Mouse (Mus musculus) heart, embryonic 14.5 days (tissue): ENCODE results near the gene Rpl27a. TPM values are rescaled to one million over a fixed set of nuclear protein-coding genes. Genes with fewer than 3 reads are reported as not detected.

ENCODE experiments used
- ATAC-seq: fragments of 200-750 bp; cut with Nextera tagmentation; 2 replicates; pipeline ENCODE4 v1.8.0; 2017; ENCODE audit warnings: low read depth, moderate TSS enrichment; ENCODE audit not compliant: insufficient number of reproducible peaks, insufficient read depth, low FRiP score
- H3K27ac ChIP-seq, 2 experiments: fragments of 200-500 bp in 1 of 2; fragments of 300-500 bp in 1 of 2; sonication (generic) in 1 of 2; replicated peaks in 1 of 2; 2 replicates each; pipeline ENCODE4 v1.5.1; 2012 to 2014; ENCODE audit warnings: low read depth in 2 of 2, low read length in 2 of 2, control low read depth in 1 of 2, mild to moderate bottlenecking in 1 of 2, mixed read lengths in 1 of 2; ENCODE audit not compliant: control insufficient read depth in 1 of 2, insufficient read depth in 1 of 2
- H3K27me3 ChIP-seq: fragments of 300-500 bp; sonication (generic); 2 replicates; pipeline ENCODE4 v1.6.1; 2014; ENCODE audit warnings: mild to moderate bottlenecking, low read length, control low read depth; ENCODE audit not compliant: control insufficient read depth, insufficient read depth
- H3K36me3 ChIP-seq: fragments of 300-500 bp; sonication (generic); 2 replicates; pipeline ENCODE4 v1.6.1; 2014; ENCODE audit warnings: mild to moderate bottlenecking, control low read depth, low read length, mixed read lengths; ENCODE audit not compliant: control insufficient read depth, insufficient read depth
- H3K4me1 ChIP-seq, 2 experiments: fragments of 200-500 bp in 1 of 2; fragments of 300-500 bp in 1 of 2; sonication (generic) in 1 of 2; 2 replicates each; pipeline ENCODE4 v1.6.1; 2012 to 2014; ENCODE audit warnings: low read length in 2 of 2, control low read depth in 1 of 2, mixed read lengths in 1 of 2; ENCODE audit not compliant: control insufficient read depth in 2 of 2, insufficient read depth in 2 of 2
- H3K4me2 ChIP-seq: fragments of 300-500 bp; sonication (generic); 2 replicates; pipeline ENCODE4 v1.6.1; 2014; ENCODE audit warnings: mild to moderate bottlenecking, low read length
- H3K4me3 ChIP-seq, 2 experiments: fragments of 200-500 bp in 1 of 2; fragments of 300-500 bp in 1 of 2; sonication (generic) in 1 of 2; 2 replicates each; pipeline ENCODE4 v1.5.1; 2012 to 2014; ENCODE audit warnings: low read length in 2 of 2, mild to moderate bottlenecking in 2 of 2, control low read depth in 1 of 2, low read depth in 1 of 2, moderate library complexity in 1 of 2; ENCODE audit not compliant: control insufficient read depth in 1 of 2, insufficient read depth in 1 of 2
- H3K9ac ChIP-seq: fragments of 300-500 bp; sonication (generic); 2 replicates; pipeline ENCODE4 v1.6.1; 2014; ENCODE audit warnings: mild to moderate bottlenecking, low read length
- H3K9me3 ChIP-seq: fragments of 300-500 bp; sonication (generic); 2 replicates; pipeline ENCODE4 v1.6.1; 2016; ENCODE audit warnings: low read length, control low read depth; ENCODE audit not compliant: control insufficient read depth
- WGBS: fragments of 180-500 bp; shearing (Covaris S2); extraction: QIAGEN DNeasy Blood & Tissue Kit; methylation state at CpG from one replicate; pipeline ENCODE4 v1.1.7; 2014; 5-methylcytosine and 5-hydroxymethylcytosine counted together
- polyA plus RNA-seq: library from polyadenylated mRNA; unstranded; fragments of >200 nt; fragmentation: Nextera tagmentation; extraction: Ambion mirVana; gene quantifications from 2 replicates; pipeline ENCODE4 v1.2.1, GENCODE M21; 2014

Rpl27a gene
- polyA plus RNA-seq, 1 experiment from 2014 or later = 86.9 TPM

GRCm38 (mm10) chr7:109493319-109494316, 25.3 kb upstream of the Rpl27a start:
- no peak overlapping the region for H3K27ac ChIP-seq
- H3K4me3 ChIP-seq = 0 out of 4 replicates have a peak overlapping the region, but pooled peaks of 1 of the 2 experiments have one; percentile 3
- H3K36me3 ChIP-seq = no peaks in the 10 kb centered on the region
- H3K9me3 ChIP-seq = no peaks in the 10 kb centered on the region
- no peaks in the 10 kb centered on the region; a peak in 1 of 4 replicates for H3K4me1 ChIP-seq
- peak overlapping the region; percentile 50 for H3K4me2 ChIP-seq
- H3K27me3 ChIP-seq = peaks cover 10% of the 10 kb centered on the region
- no peak for ATAC-seq
- 13% methylated on average over 21 of the region's 21 CpGs for WGBS
- no peak overlapping the region for H3K9ac ChIP-seq

GRCm38 (mm10) chr7:109497507-109497906, 21.4 kb upstream of the Rpl27a start:
- no peak overlapping the region for H3K4me3 ChIP-seq
- no peaks in the 10 kb centered on the region for H3K36me3 ChIP-seq
- H3K4me1 ChIP-seq = no peaks in the 10 kb centered on the region; a peak in 1 of 4 replicates
- no peak overlapping the region for H3K4me2 ChIP-seq
- no peak overlapping the region for H3K9ac ChIP-seq
- peaks cover 10% of the 10 kb centered on the region for H3K27me3 ChIP-seq
- no peak overlapping the region for H3K27ac ChIP-seq
- ATAC-seq = no peak
- H3K9me3 ChIP-seq = no peaks in the 10 kb centered on the region
- 63% methylated on average over 4 of the region's 4 CpGs for WGBS

- 9% methylated on average over 8 of the region's 8 CpGs for WGBS
Observed at GRCm38 (mm10) chr7:109507119-109507518, 11.8 kb upstream of the Rpl27a start.

GRCm38 (mm10) chr7:109507572-109507971, 11.4 kb upstream of the Rpl27a start:
- H3K27me3 ChIP-seq = no peaks in the 10 kb centered on the region
- H3K9me3 ChIP-seq = no peaks in the 10 kb centered on the region
- H3K4me1 ChIP-seq = no peaks in the 10 kb centered on the region
- H3K4me3 ChIP-seq = no peak overlapping the region
- ATAC-seq = no peak
- H3K27ac ChIP-seq = no peak overlapping the region
- 34% methylated on average over 9 of the region's 9 CpGs for WGBS
- no peak overlapping the region for H3K9ac ChIP-seq
- H3K4me2 ChIP-seq = no peak overlapping the region
- H3K36me3 ChIP-seq = no peaks in the 10 kb centered on the region

More at GRCm38 (mm10) chr7:109507119-109507518, 11.8 kb upstream of the Rpl27a start:
- H3K27me3 ChIP-seq = no peaks in the 10 kb centered on the region
- no peak overlapping the region for H3K27ac ChIP-seq
- H3K9me3 ChIP-seq = no peaks in the 10 kb centered on the region
- no peaks in the 10 kb centered on the region for H3K4me1 ChIP-seq
- no peak overlapping the region for H3K4me3 ChIP-seq
- no peak overlapping the region for H3K4me2 ChIP-seq
- H3K36me3 ChIP-seq = no peaks in the 10 kb centered on the region
- ATAC-seq = no peak
- no peak overlapping the region for H3K9ac ChIP-seq

- no peak within 1 kb of the TSS for H3K4me2 ChIP-seq
- H3K4me3 ChIP-seq = no peak within 1 kb of the TSS
- WGBS = 86% methylated on average over 4 of the region's 4 CpGs
- H3K27ac ChIP-seq = no peak within 1 kb of the TSS
- H3K36me3 ChIP-seq = no peaks in the 10 kb centered on the region
- H3K4me1 ChIP-seq = no peaks in the 10 kb centered on the region; a peak in 1 of 4 replicates
- H3K9me3 ChIP-seq = no peaks in the 10 kb centered on the region
- no peaks in the 10 kb centered on the region for H3K27me3 ChIP-seq
- H3K9ac ChIP-seq = no peak within 1 kb of the TSS
- no peak for ATAC-seq
Observed at GRCm38 (mm10) chr7:109508034-109508433, 10.9 kb upstream of the Rpl27a start, which contains the start of gene Trim66. Trim66 (minus strand) TSS chr7:109508134.

- H3K36me3 ChIP-seq = no peaks in the 10 kb centered on the region
- WGBS = 65% methylated on average over 2 of the region's 2 CpGs
- ATAC-seq = no peak
Observed at GRCm38 (mm10) chr7:109510799-109511198, 8.1 kb upstream of the Rpl27a start.

GRCm38 (mm10) chr7:109511838-109512237, 7.1 kb upstream of the Rpl27a start:
- H3K4me1 ChIP-seq = no peaks in the 10 kb centered on the region; a peak in 1 of 4 replicates
- H3K27ac ChIP-seq = no peak overlapping the region
- H3K9me3 ChIP-seq = no peaks in the 10 kb centered on the region
- no peak overlapping the region for H3K4me2 ChIP-seq
- no peaks in the 10 kb centered on the region for H3K27me3 ChIP-seq
- H3K9ac ChIP-seq = no peak overlapping the region
- no peak for ATAC-seq
- WGBS = 74% methylated on average over 3 of the region's 3 CpGs
- H3K36me3 ChIP-seq = no peaks in the 10 kb centered on the region
- H3K4me3 ChIP-seq = no peak overlapping the region

More at GRCm38 (mm10) chr7:109510799-109511198, 8.1 kb upstream of the Rpl27a start:
- no peak overlapping the region for H3K27ac ChIP-seq
- H3K4me3 ChIP-seq = no peak overlapping the region
- H3K9me3 ChIP-seq = no peaks in the 10 kb centered on the region
- H3K9ac ChIP-seq = no peak overlapping the region
- no peaks in the 10 kb centered on the region for H3K27me3 ChIP-seq
- no peak overlapping the region for H3K4me2 ChIP-seq
- no peaks in the 10 kb centered on the region; a peak in 1 of 4 replicates for H3K4me1 ChIP-seq
